Mouse (Mus musculus) forebrain, embryonic 12.5 days (tissue): Measurements from ENCODE around the gene Apob. TPM values are rescaled to one million over a fixed set of nuclear protein-coding genes. Genes with fewer than 3 reads are reported as not detected.

Experiments
- ATAC-seq: fragments of 200-750 bp; cut with Nextera tagmentation; 2 replicates; pipeline ENCODE4 v1.8.0; 2017; ENCODE audit warnings: moderate TSS enrichment; ENCODE audit not compliant: low FRiP score
- H3K27ac ChIP-seq: fragments of 300-500 bp; sonication (generic); 2 replicates; pipeline ENCODE4 v1.5.1; 2016; ENCODE audit warnings: mild to moderate bottlenecking
- H3K27me3 ChIP-seq: fragments of 300-500 bp; sonication (generic); 2 replicates; pipeline ENCODE4 v1.6.1; 2016; ENCODE audit warnings: mild to moderate bottlenecking
- H3K36me3 ChIP-seq: fragments of 300-500 bp; sonication (generic); replicated peaks from 2 replicates; pipeline ENCODE4 v1.6.1; 2016; ENCODE audit warnings: mild to moderate bottlenecking
- H3K4me1 ChIP-seq: fragments of 300-500 bp; sonication (generic); 2 replicates; pipeline ENCODE4 v1.6.1; 2016
- H3K4me2 ChIP-seq: fragments of 300-500 bp; sonication (generic); 2 replicates; pipeline ENCODE4 v1.6.1; 2016; ENCODE audit warnings: mild to moderate bottlenecking, moderate library complexity
- H3K4me3 ChIP-seq: fragments of 300-500 bp; sonication (generic); replicated peaks from 2 replicates; pipeline ENCODE4 v1.5.1; 2016; ENCODE audit warnings: mild to moderate bottlenecking
- H3K9ac ChIP-seq: fragments of 300-500 bp; sonication (generic); 2 replicates; pipeline ENCODE4 v1.6.1; 2016; ENCODE audit warnings: mild to moderate bottlenecking
- H3K9me3 ChIP-seq: fragments of 300-500 bp; sonication (generic); 2 replicates; pipeline ENCODE4 v1.6.1; 2016
- WGBS: fragments of 180-500 bp; shearing (Covaris S2); methylation state at CpG from one replicate; pipeline ENCODE4 v1.1.7; 2016; 5-methylcytosine and 5-hydroxymethylcytosine counted together
- polyA plus RNA-seq: library from polyadenylated mRNA; unstranded; fragments of >200 nt; fragmentation: Nextera tagmentation; extraction: Ambion mirVana; gene quantifications from 2 replicates; pipeline ENCODE4 v1.2.1, GENCODE M21; 2016

Gene Apob
- polyA plus RNA-seq, 1 experiment from 2014 or later = not detected

DNA sequence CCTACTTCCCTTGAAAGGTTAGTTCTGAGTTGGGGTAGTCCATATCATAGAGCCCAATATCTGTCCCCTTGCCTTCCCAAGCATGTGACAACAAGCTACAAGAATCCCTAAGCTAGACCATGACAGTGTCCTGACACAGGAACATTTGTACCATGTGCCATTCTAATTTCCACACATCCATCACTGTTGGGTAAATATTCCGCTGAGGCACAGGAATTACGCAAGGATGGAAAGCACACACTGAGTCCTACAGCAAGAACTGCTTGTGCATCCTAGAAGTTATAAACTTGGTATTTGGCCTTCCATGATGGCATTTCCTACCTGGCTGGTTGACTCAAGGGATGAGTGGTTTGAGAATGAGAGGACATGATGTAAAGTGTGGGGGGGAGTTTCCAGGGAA, 69.6 kb downstream of the Apob start:
- Histone ChIP-seq H3K9me3 (no peaks in the 10 kb centered on the region), H3K9ac (no peak overlapping the region), H3K4me2 (no peak overlapping the region), H3K36me3 (no peaks in the 10 kb centered on the region), H3K27ac (no peak overlapping the region), H3K27me3 (no peaks in the 10 kb centered on the region), H3K4me1 (no peaks in the 10 kb centered on the region), H3K4me3 (no peak overlapping the region)
- no peak for ATAC-seq
- WGBS = 91% methylated on average over 2 of the region's 2 CpGs

DNA sequence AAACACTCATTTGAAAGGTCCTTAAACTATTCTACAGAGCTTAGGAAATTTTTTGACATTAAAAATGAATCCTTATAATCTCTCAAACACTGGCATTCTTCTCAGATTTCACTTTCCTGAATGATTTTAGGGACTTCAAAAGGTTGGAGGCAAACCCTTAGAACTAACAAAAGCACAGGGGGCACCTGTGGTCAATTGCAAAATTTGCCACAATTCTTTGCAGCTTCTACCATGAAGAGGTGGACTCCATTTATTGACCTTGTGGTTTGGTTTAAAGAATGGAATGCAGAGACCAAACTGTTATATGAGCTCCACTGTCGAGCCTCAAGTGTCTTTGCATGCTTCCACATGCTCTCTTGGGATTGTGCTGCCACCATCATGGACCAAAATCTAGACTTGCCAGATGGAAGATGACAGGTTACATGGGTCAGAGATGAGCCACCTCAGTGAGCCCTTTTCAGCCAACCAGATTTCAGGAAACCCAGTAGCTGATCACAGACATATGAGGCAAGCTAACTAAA, 70.4 kb downstream of the Apob start:
- Histone ChIP-seq H3K27me3 (no peaks in the 10 kb centered on the region), H3K4me2 (no peak overlapping the region), H3K4me3 (no peak overlapping the region), H3K27ac (no peak overlapping the region), H3K9me3 (no peaks in the 10 kb centered on the region), H3K9ac (no peak overlapping the region), H3K4me1 (no peaks in the 10 kb centered on the region), H3K36me3 (no peaks in the 10 kb centered on the region)
- ATAC-seq = no peak
- WGBS = 60% methylated on average over 1 of the region's 1 CpGs

DNA sequence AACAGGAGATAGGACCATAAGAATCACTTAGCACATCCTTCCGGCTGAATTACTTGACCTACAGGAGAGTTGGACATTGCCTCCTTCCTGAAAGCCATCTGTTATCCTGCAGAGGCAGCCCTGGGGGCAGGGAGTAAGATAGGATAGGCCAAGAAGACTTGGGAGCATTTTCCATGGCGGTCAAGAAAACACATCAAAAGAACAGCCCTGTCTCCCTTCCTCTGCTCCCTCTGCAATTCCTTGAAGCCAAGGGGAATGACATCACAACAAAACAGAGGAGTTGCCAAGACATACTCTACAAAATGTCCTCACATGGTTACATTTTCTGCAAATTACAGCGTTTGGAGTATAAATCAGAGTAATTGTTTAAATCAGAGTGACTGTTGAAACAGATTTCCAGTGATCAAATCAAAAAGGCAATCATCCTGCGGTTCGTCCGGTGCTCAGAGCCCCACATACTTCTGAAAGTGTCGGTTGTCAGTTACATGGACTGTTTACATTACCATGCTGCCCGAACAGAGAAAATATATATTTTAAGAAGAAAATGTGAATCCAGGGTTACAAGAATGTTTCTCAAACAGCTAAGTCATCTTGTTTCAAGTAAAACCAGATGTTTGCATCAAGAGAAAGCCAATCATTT, 78.7 kb downstream of the Apob start:
- Histone ChIP-seq H3K36me3 (no peaks in the 10 kb centered on the region), H3K9ac (no peak overlapping the region), H3K27ac (no peak overlapping the region), H3K9me3 (no peaks in the 10 kb centered on the region), H3K4me3 (no peak overlapping the region), H3K4me2 (no peak overlapping the region), H3K27me3 (no peaks in the 10 kb centered on the region), H3K4me1 (no peaks in the 10 kb centered on the region)
- WGBS = 73% methylated on average over 8 of the region's 8 CpGs
- no peak for ATAC-seq

DNA sequence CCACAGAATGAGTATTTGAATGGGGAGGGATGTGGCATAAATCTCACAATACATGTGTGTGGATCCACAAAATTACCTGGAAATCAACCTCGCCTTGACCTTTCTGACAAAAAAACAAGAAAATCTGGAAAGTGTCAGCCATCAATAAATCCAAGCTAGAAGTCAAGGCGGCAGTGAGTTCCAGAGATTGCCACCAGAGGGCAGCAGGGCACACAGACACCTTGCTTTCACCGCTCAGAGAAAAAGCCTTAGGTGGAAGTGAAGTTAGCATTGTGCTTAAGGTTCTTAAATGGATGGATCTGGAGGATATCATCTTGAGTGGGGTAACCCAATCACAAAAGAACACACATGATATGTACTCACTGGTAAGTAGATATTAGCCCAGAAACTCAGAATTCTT, 82.1 kb downstream of the Apob start:
- no peaks in the 10 kb centered on the region for H3K36me3 ChIP-seq
- H3K4me3 ChIP-seq = no peak overlapping the region
- WGBS = 11% methylated on average over 3 of the region's 3 CpGs
- no peak for ATAC-seq
- H3K4me2 ChIP-seq = no peak overlapping the region
- H3K27ac ChIP-seq = no peak overlapping the region
- no peaks in the 10 kb centered on the region for H3K27me3 ChIP-seq
- H3K9me3 ChIP-seq = no peaks in the 10 kb centered on the region
- H3K9ac ChIP-seq = no peak overlapping the region
- no peaks in the 10 kb centered on the region for H3K4me1 ChIP-seq

DNA sequence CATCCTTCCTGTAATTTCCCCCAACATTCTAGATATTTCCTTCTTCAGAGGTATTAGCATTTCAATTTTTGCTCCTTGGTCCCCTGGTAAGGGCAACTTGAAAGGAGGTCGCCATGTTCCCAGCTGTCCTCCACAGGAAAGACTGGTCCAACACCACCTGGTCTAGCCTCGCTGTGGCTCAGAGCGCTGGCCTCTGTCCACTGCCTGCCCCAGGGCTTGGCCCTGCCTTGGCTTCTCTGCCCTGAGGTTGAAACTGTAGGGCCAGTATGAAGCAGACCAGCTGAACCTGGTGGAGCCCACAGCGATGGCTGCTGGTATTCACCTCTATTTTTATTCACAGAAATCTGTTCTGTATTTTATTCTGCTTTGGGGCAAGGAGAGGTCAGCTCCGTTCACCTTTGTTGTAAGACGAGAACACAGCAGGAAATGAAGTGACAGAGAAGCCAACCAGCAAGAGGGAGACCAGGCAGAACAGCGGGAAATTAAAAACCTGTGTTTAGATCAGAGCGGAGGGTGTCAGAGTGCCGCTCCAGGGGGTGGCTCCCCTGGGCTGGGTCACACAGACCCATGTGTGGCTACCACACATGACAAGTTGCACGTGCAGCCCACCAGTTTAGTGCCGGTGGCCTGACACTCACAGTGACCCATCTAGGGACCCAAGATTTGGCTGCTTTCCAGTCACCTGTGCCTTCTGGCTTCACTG, 86.1 kb downstream of the Apob start:
- Histone ChIP-seq H3K4me3 (no peak overlapping the region), H3K27me3 (no peaks in the 10 kb centered on the region), H3K4me1 (no peaks in the 10 kb centered on the region), H3K4me2 (no peak overlapping the region), H3K36me3 (no peaks in the 10 kb centered on the region), H3K9me3 (no peaks in the 10 kb centered on the region), H3K9ac (no peak overlapping the region), H3K27ac (no peak overlapping the region)
- ATAC-seq = no peak
- WGBS = 69% methylated on average over 11 of the region's 11 CpGs

Other genes with a start within 250 kb of the Apob start
- 70.3 and 73.1 TPM in 2 replicates for gene Ldah, start 230.5 kb downstream of the Apob start, polyA plus RNA-seq